Mouse (Mus musculus) midbrain, embryonic 16.5 days (tissue): ENCODE measurements around the gene Smad3. TPM values are rescaled to one million over a fixed set of nuclear protein-coding genes. Genes with fewer than 3 reads are reported as not detected.

Experiments used
- ATAC-seq: fragments of 200-750 bp; cut with Nextera tagmentation; 2 replicates; pipeline ENCODE4 v1.8.0; 2017; ENCODE audit warnings: moderate TSS enrichment
- H3K27ac ChIP-seq: fragments of 300-500 bp; sonication (generic); 2 replicates; pipeline ENCODE4 v1.5.1; 2014; ENCODE audit warnings: mild to moderate bottlenecking, low read length, mixed read lengths
- H3K27me3 ChIP-seq: fragments of 300-500 bp; sonication (generic); 2 replicates; pipeline ENCODE4 v1.6.1; 2014; ENCODE audit warnings: low read depth, low read length, mixed read lengths; ENCODE audit not compliant: control insufficient read depth, insufficient read depth
- H3K36me3 ChIP-seq: fragments of 300-500 bp; sonication (generic); 2 replicates; pipeline ENCODE4 v1.6.1; 2014; ENCODE audit warnings: mild to moderate bottlenecking, low read length, moderate library complexity, mixed read lengths; ENCODE audit not compliant: control insufficient read depth, insufficient read depth
- H3K4me1 ChIP-seq: fragments of 300-500 bp; sonication (generic); 2 replicates; pipeline ENCODE4 v1.6.1; 2014; ENCODE audit warnings: mild to moderate bottlenecking, low read length, mixed read lengths; ENCODE audit not compliant: control insufficient read depth, insufficient read depth
- H3K4me2 ChIP-seq: fragments of 300-500 bp; sonication (generic); 2 replicates; pipeline ENCODE4 v1.6.1; 2014; ENCODE audit warnings: mild to moderate bottlenecking, low read length, mixed read lengths
- H3K4me3 ChIP-seq: fragments of 300-500 bp; sonication (generic); 2 replicates; pipeline ENCODE4 v1.5.1; 2014; ENCODE audit warnings: low read depth, mild to moderate bottlenecking, low read length, moderate library complexity, mixed read lengths
- H3K9ac ChIP-seq: fragments of 300-500 bp; sonication (generic); 2 replicates; pipeline ENCODE4 v1.6.1; 2014; ENCODE audit warnings: low read depth, low read length, mixed read lengths
- H3K9me3 ChIP-seq: fragments of 300-500 bp; sonication (generic); replicated peaks from 2 replicates; pipeline ENCODE4 v1.6.1; 2014; ENCODE audit warnings: mild to moderate bottlenecking, low read length, mixed read lengths; ENCODE audit not compliant: control insufficient read depth, poor library complexity, severe bottlenecking
- WGBS: fragments of 180-500 bp; shearing (Covaris S2); extraction: QIAGEN DNeasy Blood & Tissue Kit; methylation state at CpG from one replicate; pipeline ENCODE4 v1.1.7; 2014; 5-methylcytosine and 5-hydroxymethylcytosine counted together
- polyA plus RNA-seq: library from polyadenylated mRNA; unstranded; fragments of >200 nt; fragmentation: Nextera tagmentation; extraction: Ambion mirVana; gene quantifications from 2 replicates; pipeline ENCODE4 v1.2.1, GENCODE M21; 2015

The Smad3 gene
- polyA plus RNA-seq, 1 experiment from 2014 or later: 5.7 TPM

GRCm38 (mm10) chr9:63758641-63759391 lies 1.0 kb upstream of the Smad3 start:
- H3K4me1 ChIP-seq: peaks cover 31% of the 10 kb centered on the region
- 1% methylated on average over 23 of the region's 23 CpGs for WGBS
- no peak for ATAC-seq

GRCm38 (mm10) chr9:63757462-63757772 lies 377 bp downstream of the Smad3 start:
- no peaks in the 10 kb centered on the region for H3K36me3 ChIP-seq
- H3K9me3 ChIP-seq: no peaks in the 10 kb centered on the region
- peaks cover 4% of the 10 kb centered on the region; the same call in 1 of the 2 replicates for H3K27me3 ChIP-seq
- H3K27ac ChIP-seq: peak overlapping the region; percentile 62
- H3K4me2 ChIP-seq: peak overlapping the region; percentile 100
- WGBS: 0% methylated on average over 23 of the region's 26 CpGs
- peak overlapping the region; percentile 69 for H3K9ac ChIP-seq
- peak overlapping the region; percentile 68 for H3K4me3 ChIP-seq
- ATAC-seq: peak; percentile 19; the same call in 1 of the 2 replicates
- peaks cover 31% of the 10 kb centered on the region for H3K4me1 ChIP-seq

More at GRCm38 (mm10) chr9:63758641-63759391, 1.0 kb upstream of the Smad3 start:
- peak overlapping the region; percentile 100 for H3K4me2 ChIP-seq
- H3K27me3 ChIP-seq: peaks cover 4% of the 10 kb centered on the region; the same call in 1 of the 2 replicates
- peak overlapping the region; percentile 68 for H3K4me3 ChIP-seq
- H3K9me3 ChIP-seq: no peaks in the 10 kb centered on the region
- peak overlapping the region; percentile 45 for H3K27ac ChIP-seq
- H3K9ac ChIP-seq: no peak overlapping the region
- no peaks in the 10 kb centered on the region for H3K36me3 ChIP-seq

- Histone ChIP-seq H3K4me3 (peak overlapping the region; percentile 68), H3K27me3 (peaks cover 4% of the 10 kb centered on the region; the same call in 1 of the 2 replicates), H3K4me2 (peak overlapping the region; percentile 100), H3K36me3 (no peaks in the 10 kb centered on the region), H3K9ac (peak overlapping the region; percentile 69), H3K4me1 (peaks cover 31% of the 10 kb centered on the region), H3K9me3 (no peaks in the 10 kb centered on the region), H3K27ac (peak overlapping the region; percentile 62)
- 0 out of 2 replicates have a peak, but pooled peaks have one; percentile 7 for ATAC-seq
- WGBS: under 1% methylated on average over 42 of the region's 47 CpGs
Observed at GRCm38 (mm10) chr9:63756581-63757461, 973 bp downstream of the Smad3 start.

- 18% methylated on average over 15 of the region's 15 CpGs for WGBS
- H3K4me2 ChIP-seq: peak overlapping the region; percentile 100
- no peak for ATAC-seq
- H3K27ac ChIP-seq: no peak overlapping the region
- no peaks in the 10 kb centered on the region for H3K9me3 ChIP-seq
- no peak overlapping the region for H3K9ac ChIP-seq
- H3K27me3 ChIP-seq: peaks cover 4% of the 10 kb centered on the region; the same call in 1 of the 2 replicates
- H3K36me3 ChIP-seq: no peaks in the 10 kb centered on the region
- H3K4me1 ChIP-seq: peaks cover 31% of the 10 kb centered on the region
- H3K4me3 ChIP-seq: peak overlapping the region; percentile 68
Observed at GRCm38 (mm10) chr9:63755671-63756543, 1.9 kb downstream of the Smad3 start.

GRCm38 (mm10) chr9:63754556-63755510 lies 3.0 kb downstream of the Smad3 start:
- Histone ChIP-seq H3K36me3 (no peaks in the 10 kb centered on the region), H3K4me1 (peaks cover 41% of the 10 kb centered on the region), H3K9me3 (no peaks in the 10 kb centered on the region), H3K4me3 (peak overlapping the region; percentile 11; the same call in 1 of the 2 replicates), H3K27ac (no peak overlapping the region), H3K9ac (peak overlapping the region; percentile 48; the same call in 1 of the 2 replicates), H3K27me3 (peaks cover 4% of the 10 kb centered on the region; the same call in 1 of the 2 replicates), H3K4me2 (peak overlapping the region; percentile 100)
- ATAC-seq: no peak
- WGBS: 20% methylated on average over 23 of the region's 23 CpGs

- Histone ChIP-seq H3K27ac (no peak overlapping the region), H3K9ac (no peak overlapping the region), H3K4me3 (no peak overlapping the region), H3K27me3 (no peaks in the 10 kb centered on the region; the same call in 1 of the 2 replicates), H3K9me3 (no peaks in the 10 kb centered on the region), H3K36me3 (no peaks in the 10 kb centered on the region), H3K4me1 (peaks cover 49% of the 10 kb centered on the region), H3K4me2 (no peak overlapping the region; the same call in 1 of the 2 replicates)
- 49% methylated on average over 5 of the region's 5 CpGs for WGBS
- no peak for ATAC-seq
Observed at GRCm38 (mm10) chr9:63754039-63754438, 3.8 kb downstream of the Smad3 start.

- H3K9me3 ChIP-seq: no peaks in the 10 kb centered on the region
- no peaks in the 10 kb centered on the region; the same call in 1 of the 2 replicates for H3K27me3 ChIP-seq
- peaks cover 46% of the 10 kb centered on the region for H3K4me1 ChIP-seq
- ATAC-seq: no peak
- no peak overlapping the region for H3K9ac ChIP-seq
- no peak overlapping the region for H3K4me3 ChIP-seq
- no peaks in the 10 kb centered on the region for H3K36me3 ChIP-seq
- H3K27ac ChIP-seq: no peak overlapping the region
- H3K4me2 ChIP-seq: no peak overlapping the region
- 76% methylated on average over 8 of the region's 8 CpGs for WGBS
Observed at GRCm38 (mm10) chr9:63753359-63753758, 4.4 kb downstream of the Smad3 start.
